In the genomic region with DNA sequence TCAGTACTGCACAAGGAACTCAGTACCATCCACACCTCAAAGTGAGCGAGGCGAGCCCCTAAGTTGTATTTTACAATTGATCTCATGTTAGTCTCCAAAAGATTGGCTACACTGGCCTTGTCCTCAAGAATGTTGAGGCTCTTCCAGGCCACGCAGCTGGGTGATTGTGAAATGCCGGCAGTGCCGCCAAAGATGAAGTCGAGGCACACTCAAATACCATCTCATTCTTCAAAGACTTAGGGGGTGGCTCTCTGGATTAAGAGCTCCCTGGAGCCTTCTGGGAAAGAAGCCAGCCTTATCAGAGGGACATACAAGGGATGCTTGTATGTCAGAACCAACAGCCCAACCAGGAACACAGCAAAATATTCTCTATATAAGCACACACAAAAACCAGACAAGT, we compare ENCODE assay signal across 10 mouse cellular contexts. TPM values are rescaled to one million over a fixed set of nuclear protein-coding genes. Genes with fewer than 3 reads are reported as not detected.
A peak's percentile ranks its signal among the peaks of the same experiment; 100 is the strongest.
DNase-seq lines count a peak whose midpoint lies in the region; ATAC-seq lines count a peak whose summit lies in the region.
"Had no signal": no experiment of that assay in that cellular context is flagged by ENCODE, and none has a peak within 500 bp of the region (broad histone marks: within the 10 kb centered on the region; RNA-seq: fewer than 3 reads in every experiment).

No protein-coding gene starts in this region.

- peak; percentile 42 for DNase-seq in adrenal gland, postnatal 10 days
- no peak for DNase-seq in adrenal gland, adult 8-10 months
- DNase-seq in urinary bladder, postnatal 25 days (ENCODE audit: low spot score), result peak; percentile 33
- DNase-seq in urinary bladder, postnatal 10 days (ENCODE audit: low spot score), result no peak
- peak; percentile 53 for DNase-seq in heart, postnatal 4 days
- no peak for DNase-seq in embryo, embryonic 11 days
- DNase-seq in cerebellum, postnatal 14 days, result no peak

- ATAC-seq in inflammation-experienced regulatory T-cells, adult 6 months, result no peak
- ATAC-seq: intestine, postnatal 0 days; Patski had no signal

RNA-seq across cellular contexts. Expression of a gene that starts 7.1 kb away (rescaled TPM):
- total RNA-seq in adrenal gland, postnatal 10 days (2021), result not detected
- not detected for total RNA-seq in adrenal gland, adult 8-10 months (2022)
- total RNA-seq in heart, postnatal 4 days (2021), result not detected
- polyA plus RNA-seq in inflammation-experienced regulatory T-cells, adult 6 months (2017; shearing (Covaris generic)), result 1 to 10 TPM in 1 of 3 experiments, under 1 TPM in 1, not detected in 1; 0.53 to 1.3 TPM

RNA-seq across cellular contexts. Expression of a gene that starts 15.7 kb away (rescaled TPM):
- 1 to 10 TPM; 4.8 to 5.0 TPM for total RNA-seq in adrenal gland, postnatal 10 days (2021)
- total RNA-seq in adrenal gland, adult 8-10 months (2022), result 10 to 100 TPM in 2 of 4 experiments, 1 to 10 TPM in 2; 5.4 to 17.8 (median 10.2) TPM
- total RNA-seq in heart, postnatal 4 days (2021), result 1 to 10 TPM; 3.0 to 5.4 TPM
- 1 to 10 TPM; 6.5 to 9.3 (median 8.1) TPM for polyA plus RNA-seq in inflammation-experienced regulatory T-cells, adult 6 months (2017; shearing (Covaris generic))

RNA-seq across cellular contexts. Expression of a gene that starts 15.9 kb away (rescaled TPM):
- under 1 TPM in 1 of 2 experiments, not detected in 1; 0.15 TPM for total RNA-seq in adrenal gland, postnatal 10 days (2021)
- total RNA-seq in adrenal gland, adult 8-10 months (2022), result under 1 TPM in 3 of 4 experiments, not detected in 1; 0.28 to 0.54 (median 0.45) TPM
- under 1 TPM; 0.09 to 0.36 TPM for total RNA-seq in heart, postnatal 4 days (2021)
- 1 to 10 TPM in 1 of 3 experiments, under 1 TPM in 2; 0.55 to 1.8 (median 0.95) TPM for polyA plus RNA-seq in inflammation-experienced regulatory T-cells, adult 6 months (2017; shearing (Covaris generic))

RNA-seq across cellular contexts. Expression of a gene that starts 34.3 kb away (rescaled TPM):
- total RNA-seq in adrenal gland, postnatal 10 days (2021), result 10 to 100 TPM; 27.7 to 32.6 TPM
- total RNA-seq in adrenal gland, adult 8-10 months (2022), result 10 to 100 TPM; 22.6 to 31.1 (median 28.5) TPM
- 10 to 100 TPM; 16.7 to 18.6 TPM for total RNA-seq in heart, postnatal 4 days (2021)
- 10 to 100 TPM; 56.4 to 69.0 (median 67.4) TPM for polyA plus RNA-seq in inflammation-experienced regulatory T-cells, adult 6 months (2017; shearing (Covaris generic))

RNA-seq across cellular contexts. Expression of a gene that starts 50.5 kb away (rescaled TPM):
- total RNA-seq in adrenal gland, postnatal 10 days (2021), result under 1 TPM in 1 of 2 experiments, not detected in 1; 0.30 TPM
- not detected for total RNA-seq in adrenal gland, adult 8-10 months (2022)
- not detected for total RNA-seq in heart, postnatal 4 days (2021)
- polyA plus RNA-seq in inflammation-experienced regulatory T-cells, adult 6 months (2017; shearing (Covaris generic)), result 1 to 10 TPM in 2 of 3 experiments, not detected in 1; 1.2 to 1.3 TPM
- polyA plus RNA-seq: Patski had no signal

Comparison
In these comparisons a context has a peak if more than half of its experiments do, and no peak if none do; other contexts are left out.
1. DNase-seq: peak in adrenal gland, postnatal 10 days (single experiment), urinary bladder, postnatal 25 days (single experiment) and heart, postnatal 4 days (single experiment); none in adrenal gland, adult 8-10 months (single experiment), urinary bladder, postnatal 10 days (single experiment), embryo, embryonic 11 days (single experiment) and cerebellum, postnatal 14 days (0 of 2).